Mouse (Mus musculus): ENCODE measurements at regions not wholly inside any gene's neighbourhood (a gene's known extent, or its start where the extent isn't known, plus 50 kb on each side); places are given as distances from the start of the nearest gene placed in this dataset.

GRCm38 (mm10) chr8:113389504-113389903 is 245.9 kb upstream of the Mon1b start:
- no peak overlapping the region for H3K4me3 ChIP-seq (ENCODE audit: insufficient read depth in 1 of 2, low read depth in 1 of 2, low read length in 2 of 2, poor library complexity in 1 of 2, severe bottlenecking in 1 of 2)
- no peak overlapping the region for H3K27ac ChIP-seq (ENCODE audit: insufficient read depth, low read depth, low read length, poor library complexity, severe bottlenecking)
- in situ Hi-C loops (cut with MboI; ENCODE audit: low sequenced_read_pairs in 2 of 2, unreplicated experiment in 2 of 2): no loop called here
- H3K9ac ChIP-seq (ENCODE audit: insufficient read depth, low read depth, low read length, poor library complexity, severe bottlenecking): no peak overlapping the region
- no peaks in the 10 kb centered on the region for H3K9me3 ChIP-seq (ENCODE audit: control insufficient read depth, insufficient read depth, low read depth, low read length)
- no peaks in the 10 kb centered on the region for H3K4me1 ChIP-seq (ENCODE audit: control insufficient read depth in 2 of 2, insufficient read depth in 2 of 2, low read length in 2 of 2, poor library complexity in 1 of 2)
- no peak for TF ChIP-seq MAFK (IDR thresholded peaks at IDR 0.05; ENCODE audit: insufficient read depth, low read depth, low read length)
- no peak for TF ChIP-seq HCFC1 (IDR thresholded peaks at IDR 0.05; ENCODE audit: borderline replicate concordance, insufficient read depth, low read length)
- TF ChIP-seq ZC3H11A (IDR thresholded peaks at IDR 0.05; ENCODE audit: borderline replicate concordance, low read depth, low read length): no peak
- TF ChIP-seq CHD2 (IDR thresholded peaks at IDR 0.05; ENCODE audit: low read depth, low read length): no peak
- TF ChIP-seq ZNF384 (IDR thresholded peaks at IDR 0.05; ENCODE audit: low read depth, low read length): no peak
- no peak for DNase-seq (ENCODE audit: low read depth, low spot score)
- no peaks in the 10 kb centered on the region for H3K36me3 ChIP-seq (ENCODE audit: control insufficient read depth, insufficient read depth, low read length, poor library complexity, severe bottlenecking)

DNA sequence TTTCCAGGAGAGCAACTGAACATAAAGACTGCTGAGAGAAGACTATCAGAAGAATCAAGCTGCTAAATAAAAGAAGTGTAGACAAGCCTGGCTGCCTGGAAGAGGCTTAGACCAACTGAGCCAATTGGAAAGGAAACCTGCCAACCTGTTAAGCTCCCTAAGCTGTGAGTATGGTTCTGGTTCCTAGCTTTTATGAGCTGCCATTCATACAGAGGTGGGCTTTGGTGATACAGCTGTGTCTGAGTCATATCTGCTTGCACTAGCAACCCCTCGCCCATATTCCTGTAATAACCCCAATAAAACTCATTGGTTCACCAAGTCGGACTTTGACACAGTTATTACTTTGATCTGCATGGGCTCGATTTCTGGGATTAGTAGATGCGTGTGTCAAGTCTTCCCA is 245.3 kb upstream of the Mon1b start:
- no peaks in the 10 kb centered on the region for H3K9me3 ChIP-seq (ENCODE audit: control insufficient read depth, insufficient read depth, low read depth, low read length)
- no peak overlapping the region for H3K4me3 ChIP-seq (ENCODE audit: insufficient read depth in 1 of 2, low read depth in 1 of 2, low read length in 2 of 2, poor library complexity in 1 of 2, severe bottlenecking in 1 of 2)
- TF ChIP-seq MAFK (IDR thresholded peaks at IDR 0.05; ENCODE audit: insufficient read depth, low read depth, low read length): no peak
- TF ChIP-seq ZNF384 (IDR thresholded peaks at IDR 0.05; ENCODE audit: low read depth, low read length): no peak
- TF ChIP-seq ZC3H11A (IDR thresholded peaks at IDR 0.05; ENCODE audit: borderline replicate concordance, low read depth, low read length): no peak
- no peak for TF ChIP-seq HCFC1 (IDR thresholded peaks at IDR 0.05; ENCODE audit: borderline replicate concordance, insufficient read depth, low read length)
- no peak for TF ChIP-seq CHD2 (IDR thresholded peaks at IDR 0.05; ENCODE audit: low read depth, low read length)
- no peaks in the 10 kb centered on the region for H3K4me1 ChIP-seq (ENCODE audit: control insufficient read depth in 2 of 2, insufficient read depth in 2 of 2, low read length in 2 of 2, poor library complexity in 1 of 2)
- no peak for DNase-seq (ENCODE audit: low read depth, low spot score)
- H3K9ac ChIP-seq (ENCODE audit: insufficient read depth, low read depth, low read length, poor library complexity, severe bottlenecking): no peak overlapping the region
- H3K36me3 ChIP-seq (ENCODE audit: control insufficient read depth, insufficient read depth, low read length, poor library complexity, severe bottlenecking): no peaks in the 10 kb centered on the region
- no peak overlapping the region for H3K27ac ChIP-seq (ENCODE audit: insufficient read depth, low read depth, low read length, poor library complexity, severe bottlenecking)
- in situ Hi-C loops (cut with MboI; ENCODE audit: low sequenced_read_pairs in 2 of 2, unreplicated experiment in 2 of 2): no loop called here

DNA sequence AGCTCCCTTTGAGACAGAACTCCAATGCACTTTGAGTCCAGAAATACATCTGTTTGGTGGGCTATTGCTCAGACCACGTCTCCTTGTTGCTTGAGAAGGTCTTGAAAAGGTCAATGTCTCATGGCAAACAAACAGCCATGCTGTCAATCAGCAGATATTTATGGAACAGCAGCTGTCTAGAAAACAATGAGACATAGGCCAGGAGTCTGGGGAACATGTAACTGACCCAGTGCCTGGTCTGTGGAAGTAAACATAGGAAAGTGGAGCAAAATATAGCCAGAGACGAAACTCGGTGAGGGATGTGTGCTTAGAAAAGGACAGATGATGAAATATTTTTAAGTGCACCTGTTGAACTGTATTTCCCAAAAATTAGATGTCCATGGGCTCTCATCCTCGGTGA is 241.1 kb upstream of the Mon1b start:
- Histone ChIP-seq H3K36me3 (ENCODE audit: control insufficient read depth, insufficient read depth, low read length, poor library complexity, severe bottlenecking) (no peaks in the 10 kb centered on the region), H3K4me3 (ENCODE audit: insufficient read depth in 1 of 2, low read depth in 1 of 2, low read length in 2 of 2, poor library complexity in 1 of 2, severe bottlenecking in 1 of 2) (no peak overlapping the region), H3K4me1 (ENCODE audit: control insufficient read depth in 2 of 2, insufficient read depth in 2 of 2, low read length in 2 of 2, poor library complexity in 1 of 2) (no peaks in the 10 kb centered on the region; a peak in 1 of 4 replicates), H3K9me3 (ENCODE audit: control insufficient read depth, insufficient read depth, low read depth, low read length) (no peaks in the 10 kb centered on the region), H3K9ac (ENCODE audit: insufficient read depth, low read depth, low read length, poor library complexity, severe bottlenecking) (no peak overlapping the region), H3K27ac (ENCODE audit: insufficient read depth, low read depth, low read length, poor library complexity, severe bottlenecking) (no peak overlapping the region)
- in situ Hi-C loops (cut with MboI; ENCODE audit: low sequenced_read_pairs in 2 of 2, unreplicated experiment in 2 of 2): no loop called here
- no peak for DNase-seq (ENCODE audit: low read depth, low spot score)
- TF ChIP-seq MAFK (IDR thresholded peaks at IDR 0.05; ENCODE audit: insufficient read depth, low read depth, low read length): no peak
- no peak for TF ChIP-seq CHD2 (IDR thresholded peaks at IDR 0.05; ENCODE audit: low read depth, low read length)
- TF ChIP-seq ZNF384 (IDR thresholded peaks at IDR 0.05; ENCODE audit: low read depth, low read length): no peak
- TF ChIP-seq HCFC1 (IDR thresholded peaks at IDR 0.05; ENCODE audit: borderline replicate concordance, insufficient read depth, low read length): no peak
- TF ChIP-seq ZC3H11A (IDR thresholded peaks at IDR 0.05; ENCODE audit: borderline replicate concordance, low read depth, low read length): no peak

DNA sequence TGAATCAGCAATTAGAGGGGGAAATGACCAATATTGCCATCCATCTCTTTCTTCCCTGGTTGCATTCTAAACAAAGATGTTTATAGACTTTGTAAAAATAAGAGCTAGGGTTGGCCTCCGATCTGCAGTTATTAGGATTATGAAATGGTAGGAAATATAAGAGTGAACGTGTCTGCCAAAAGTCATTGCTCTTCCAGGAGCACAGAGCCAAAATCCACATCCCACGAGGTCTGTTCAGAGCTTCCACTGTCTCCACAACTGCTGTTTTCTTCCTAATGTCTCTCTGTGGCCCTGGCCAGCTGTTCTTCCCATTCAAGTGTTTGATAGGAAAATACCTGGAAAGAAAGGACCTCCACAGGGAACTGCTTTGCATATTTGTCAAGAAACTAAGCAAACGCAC is 230.2 kb upstream of the Mon1b start:
- TF ChIP-seq MAFK (IDR thresholded peaks at IDR 0.05; ENCODE audit: insufficient read depth, low read depth, low read length): no peak
- no peak for TF ChIP-seq ZC3H11A (IDR thresholded peaks at IDR 0.05; ENCODE audit: borderline replicate concordance, low read depth, low read length)
- TF ChIP-seq CHD2 (IDR thresholded peaks at IDR 0.05; ENCODE audit: low read depth, low read length): no peak
- TF ChIP-seq ZNF384 (IDR thresholded peaks at IDR 0.05; ENCODE audit: low read depth, low read length): no peak
- TF ChIP-seq HCFC1 (IDR thresholded peaks at IDR 0.05; ENCODE audit: borderline replicate concordance, insufficient read depth, low read length): no peak
- Histone ChIP-seq H3K9me3 (ENCODE audit: control insufficient read depth, insufficient read depth, low read depth, low read length) (no peaks in the 10 kb centered on the region), H3K27ac (ENCODE audit: insufficient read depth, low read depth, low read length, poor library complexity, severe bottlenecking) (no peak overlapping the region), H3K36me3 (ENCODE audit: control insufficient read depth, insufficient read depth, low read length, poor library complexity, severe bottlenecking) (no peaks in the 10 kb centered on the region), H3K4me1 (ENCODE audit: control insufficient read depth in 2 of 2, insufficient read depth in 2 of 2, low read length in 2 of 2, poor library complexity in 1 of 2) (no peaks in the 10 kb centered on the region), H3K4me3 (ENCODE audit: insufficient read depth in 1 of 2, low read depth in 1 of 2, low read length in 2 of 2, poor library complexity in 1 of 2, severe bottlenecking in 1 of 2) (no peak overlapping the region), H3K9ac (ENCODE audit: insufficient read depth, low read depth, low read length, poor library complexity, severe bottlenecking) (no peak overlapping the region)
- no peak for DNase-seq (ENCODE audit: low read depth, low spot score)
- in situ Hi-C loops (cut with MboI; ENCODE audit: low sequenced_read_pairs in 2 of 2, unreplicated experiment in 2 of 2): no loop called here

- TF ChIP-seq HCFC1 (IDR thresholded peaks at IDR 0.05; ENCODE audit: borderline replicate concordance, insufficient read depth, low read length): no peak
- H3K27ac ChIP-seq (ENCODE audit: insufficient read depth, low read depth, low read length, poor library complexity, severe bottlenecking): no peak overlapping the region
- H3K36me3 ChIP-seq (ENCODE audit: control insufficient read depth, insufficient read depth, low read length, poor library complexity, severe bottlenecking): no peaks in the 10 kb centered on the region
- H3K9me3 ChIP-seq (ENCODE audit: control insufficient read depth, insufficient read depth, low read depth, low read length): no peaks in the 10 kb centered on the region
- no peak overlapping the region for H3K4me3 ChIP-seq (ENCODE audit: insufficient read depth in 1 of 2, low read depth in 1 of 2, low read length in 2 of 2, poor library complexity in 1 of 2, severe bottlenecking in 1 of 2)
- no peak for DNase-seq (ENCODE audit: low read depth, low spot score)
- in situ Hi-C loops (cut with MboI; ENCODE audit: low sequenced_read_pairs in 2 of 2, unreplicated experiment in 2 of 2): no loop called here
- no peak overlapping the region for H3K9ac ChIP-seq (ENCODE audit: insufficient read depth, low read depth, low read length, poor library complexity, severe bottlenecking)
- no peaks in the 10 kb centered on the region for H3K4me1 ChIP-seq (ENCODE audit: control insufficient read depth in 2 of 2, insufficient read depth in 2 of 2, low read length in 2 of 2, poor library complexity in 1 of 2)
Measured at GRCm38 (mm10) chr8:113419352-113419751, 216.0 kb upstream of the Mon1b start.

Measured in ES-E14 (cell line).